Comparison of ENCODE assay signal across 8 mouse cellular contexts in the genomic region with DNA sequence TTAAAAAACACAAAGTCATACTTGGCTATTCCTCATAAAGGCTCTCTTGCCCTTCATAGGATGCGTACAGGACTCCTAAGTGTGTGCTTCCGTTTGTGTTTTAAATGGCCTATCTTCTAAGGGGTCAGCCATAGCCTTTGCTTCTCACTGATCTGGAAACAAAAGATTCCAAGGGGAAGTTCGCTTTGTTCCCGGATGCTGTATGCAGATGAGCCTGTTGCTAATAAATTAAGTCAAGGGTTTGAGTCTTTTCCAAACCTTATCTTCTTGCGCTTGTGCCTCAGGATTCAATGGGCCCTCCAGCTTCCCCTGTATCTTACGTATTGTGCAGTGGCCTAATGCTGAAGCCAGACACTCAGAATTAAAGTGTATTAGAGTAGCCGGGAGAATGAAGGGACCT.
DNase-seq lines count a peak whose midpoint lies in the region; ATAC-seq and TF ChIP-seq lines count a peak whose summit lies in the region.

No protein-coding gene starts in this region.

- no peaks in the 10 kb centered on the region for H3K27me3 ChIP-seq in heart, postnatal 0 days (ENCODE audit: control insufficient read depth, insufficient read depth, low read length)
- H3K27me3 ChIP-seq in hindbrain, embryonic 11.5 days (ENCODE audit: control insufficient read depth, insufficient read depth, low read length) = no peaks in the 10 kb centered on the region
- H3K27me3 ChIP-seq in midbrain, embryonic 13.5 days = peaks cover 7% of the 10 kb centered on the region; the same call in 1 of the 2 replicates
- no peaks in the 10 kb centered on the region for H3K27me3 ChIP-seq in kidney, embryonic 16.5 days (ENCODE audit: insufficient read depth, low read length)

- H3K9ac ChIP-seq in heart, postnatal 0 days (replicated peaks; ENCODE audit: low read depth, low read length) = no peak overlapping the region
- no peak overlapping the region for H3K9ac ChIP-seq in hindbrain, embryonic 11.5 days (ENCODE audit: low read depth, low read length)
- H3K9ac ChIP-seq in midbrain, embryonic 13.5 days (replicated peaks) = no peak overlapping the region
- no peak overlapping the region for H3K9ac ChIP-seq in kidney, embryonic 16.5 days (replicated peaks; ENCODE audit: low read length)

- H3K4me2 ChIP-seq in heart, postnatal 0 days (ENCODE audit: low read depth, low read length) = no peak overlapping the region
- no peak overlapping the region for H3K4me2 ChIP-seq in hindbrain, embryonic 11.5 days (replicated peaks; ENCODE audit: low read depth, low read length)
- H3K4me2 ChIP-seq in midbrain, embryonic 13.5 days (replicated peaks) = peak overlapping the region; percentile 75; the same call in 1 of the 2 replicates
- H3K4me2 ChIP-seq in kidney, embryonic 16.5 days (replicated peaks; ENCODE audit: low read depth, low read length) = no peak overlapping the region

- TF ChIP-seq EP300 in heart, postnatal 0 days (IDR thresholded peaks at IDR 0.05; ENCODE audit: low read depth) = no peak

- H3K4me1 ChIP-seq in heart, postnatal 0 days (ENCODE audit: control insufficient read depth, insufficient read depth) = no peaks in the 10 kb centered on the region; the same call in 1 of the 2 replicates
- peaks cover 6% of the 10 kb centered on the region for H3K4me1 ChIP-seq in hindbrain, embryonic 11.5 days (replicated peaks; ENCODE audit: control insufficient read depth, insufficient read depth, low read length)
- peaks cover 29% of the 10 kb centered on the region for H3K4me1 ChIP-seq in midbrain, embryonic 13.5 days (replicated peaks)
- H3K4me1 ChIP-seq in kidney, embryonic 16.5 days (ENCODE audit: insufficient read depth, low read length) = peaks cover 37% of the 10 kb centered on the region

- 78% methylated on average over 7 of the region's 7 CpGs for WGBS in heart, postnatal 0 days
- WGBS in hindbrain, embryonic 11.5 days = 59% methylated on average over 7 of the region's 7 CpGs
- 46% methylated on average over 7 of the region's 7 CpGs for WGBS in midbrain, embryonic 13.5 days
- WGBS in kidney, embryonic 16.5 days = 70% methylated on average over 7 of the region's 7 CpGs

- TF ChIP-seq CTCF in heart, postnatal 0 days (IDR thresholded peaks at IDR 0.05; ENCODE audit: low read depth) = no peak

- ATAC-seq in heart, postnatal 0 days (ENCODE audit: insufficient read depth, low read depth) = no peak
- no peak for ATAC-seq in hindbrain, embryonic 11.5 days (ENCODE audit: low FRiP score)
- ATAC-seq in midbrain, embryonic 13.5 days = no peak
- ATAC-seq in kidney, embryonic 16.5 days (ENCODE audit: low FRiP score, low TSS enrichment) = no peak
- ATAC-seq in granulocyte monocyte progenitor cell, adult 5-6 weeks (replicated peaks; ENCODE audit: poor library complexity, severe bottlenecking) = no peak

- H3K27ac ChIP-seq in heart, postnatal 0 days (ENCODE audit: low read depth) = 0 out of 2 replicates have a peak overlapping the region, but pooled peaks have one; percentile 34
- H3K27ac ChIP-seq in hindbrain, embryonic 11.5 days (ENCODE audit: low read depth, low read length) = peak overlapping the region; percentile 24; the same call in 1 of the 2 replicates
- peak overlapping the region; percentile 45 for H3K27ac ChIP-seq in midbrain, embryonic 13.5 days
- no peak overlapping the region for H3K27ac ChIP-seq in kidney, embryonic 16.5 days (ENCODE audit: low read length)

- intact Hi-C loops in heart, postnatal 36 days (cut with DNase I) = no loop called here
- intact Hi-C loops in gastrocnemius, postnatal 36 days (cut with DNase I) = no loop called here

- no peaks in the 10 kb centered on the region for H3K36me3 ChIP-seq in heart, postnatal 0 days (replicated peaks; ENCODE audit: control insufficient read depth, insufficient read depth, low read length)
- no peaks in the 10 kb centered on the region for H3K36me3 ChIP-seq in hindbrain, embryonic 11.5 days (ENCODE audit: control insufficient read depth, insufficient read depth, low read length)
- no peaks in the 10 kb centered on the region for H3K36me3 ChIP-seq in midbrain, embryonic 13.5 days
- H3K36me3 ChIP-seq in kidney, embryonic 16.5 days (ENCODE audit: insufficient read depth, low read length) = no peaks in the 10 kb centered on the region

- H3K9me3 ChIP-seq in heart, postnatal 0 days (replicated peaks; ENCODE audit: control insufficient read depth, low read length) = no peaks in the 10 kb centered on the region
- no peaks in the 10 kb centered on the region for H3K9me3 ChIP-seq in hindbrain, embryonic 11.5 days (ENCODE audit: control insufficient read depth, low read length)
- no peaks in the 10 kb centered on the region for H3K9me3 ChIP-seq in midbrain, embryonic 13.5 days
- no peaks in the 10 kb centered on the region for H3K9me3 ChIP-seq in kidney, embryonic 16.5 days (ENCODE audit: low read length)

- DNase-seq in heart, postnatal 0 days (ENCODE audit: low spot score) = no peak
- DNase-seq in heart, postnatal 36 days = no peak
- DNase-seq in MN1 (ENCODE audit: low spot score) = peak; percentile 44
- no peak for DNase-seq in hindbrain, embryonic 11.5 days (ENCODE audit: low spot score)
- no peak for DNase-seq in gastrocnemius, postnatal 36 days

- no peak overlapping the region for H3K4me3 ChIP-seq in heart, postnatal 0 days (ENCODE audit: low read depth, low read length)
- H3K4me3 ChIP-seq in hindbrain, embryonic 11.5 days (ENCODE audit: low read depth, low read length) = no peak overlapping the region
- H3K4me3 ChIP-seq in midbrain, embryonic 13.5 days (replicated peaks) = no peak overlapping the region
- H3K4me3 ChIP-seq in kidney, embryonic 16.5 days (ENCODE audit: low read length) = no peak overlapping the region
